Mouse (Mus musculus) embryo, embryonic 11.5 days (tissue): ENCODE results near the gene Gm5797.
"Not testable (repeated sequence)": the region's sequence is repeated elsewhere in the genome, so short reads cannot be mapped to it uniquely, and the experiment has no call there.

Source experiments
- DNase-seq: peaks from one replicate; pipeline ENCODE4 v3.0.0-alpha.2; 2012; ENCODE audit warnings: low read depth, low spot score

The Gm5797 gene

DNA sequence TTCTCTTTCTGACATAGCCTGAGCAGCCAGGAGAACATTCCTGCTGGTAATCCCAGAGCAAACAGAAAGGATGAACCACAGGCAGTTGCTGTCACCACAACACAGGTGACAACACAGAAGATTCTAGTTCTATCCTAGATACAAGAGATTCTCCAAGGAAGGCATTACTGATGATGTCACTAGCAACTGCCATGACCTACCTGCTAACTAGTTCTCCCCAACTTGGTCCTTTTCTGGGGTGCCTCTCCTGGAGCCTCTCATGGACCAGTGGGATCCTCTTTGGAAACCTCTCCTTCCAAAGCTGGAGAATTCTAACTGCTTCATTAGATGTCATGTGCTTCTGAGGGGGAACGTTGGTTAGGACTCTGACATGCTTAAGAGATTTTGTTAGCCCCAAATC is at the start of gene Gm5797:
Gm5797 (minus strand) TSS at position 101 of the 400 bp plus-strand sequence.
- DNase-seq: not testable (repeated sequence)

DNA sequence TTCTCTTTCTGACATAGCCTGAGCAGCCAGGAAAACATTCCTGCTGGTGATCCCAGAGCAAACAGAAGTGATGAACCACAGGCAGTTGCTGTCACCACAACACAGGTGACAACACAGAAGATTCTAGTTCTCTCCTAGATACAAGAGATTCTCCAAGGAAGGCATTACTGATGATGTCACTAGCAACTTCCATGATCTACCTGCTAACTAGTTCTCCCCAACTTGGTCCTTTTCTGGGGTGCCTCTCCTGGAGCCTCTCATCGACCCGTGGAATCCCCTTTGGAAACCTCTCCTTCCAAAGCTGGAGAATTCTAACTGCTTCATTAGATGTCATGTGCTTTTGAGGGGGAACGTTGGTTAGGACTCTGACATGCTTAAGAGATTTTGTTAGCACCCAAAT is 32.8 kb upstream of the Gm5797 start, which contains the start of gene Gm8374:
Gm8374 (minus strand) TSS at position 101 of the 400 bp plus-strand sequence.
- not testable (repeated sequence) for DNase-seq

DNA sequence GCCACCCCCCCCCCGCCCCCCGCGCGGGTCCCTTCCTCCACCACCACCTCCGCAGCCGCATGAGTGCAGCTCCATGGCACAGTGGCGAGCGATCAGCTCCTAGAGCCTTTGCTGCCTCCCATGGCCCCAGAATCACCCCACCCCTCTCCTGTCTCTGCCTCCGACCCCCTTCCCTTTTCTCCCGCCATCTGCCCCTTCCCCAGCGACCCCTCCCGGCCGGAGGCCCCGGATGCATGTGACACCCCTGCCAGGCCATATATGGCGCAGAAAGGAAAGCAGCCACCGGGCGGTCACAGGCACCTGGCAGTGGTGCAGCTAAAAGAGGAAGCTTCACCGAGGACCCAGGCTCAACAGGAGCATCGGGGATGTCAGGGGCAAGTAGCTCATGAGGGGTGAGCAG is 17.1 kb downstream of the Gm5797 start:
- DNase-seq: peak; percentile 26

DNA sequence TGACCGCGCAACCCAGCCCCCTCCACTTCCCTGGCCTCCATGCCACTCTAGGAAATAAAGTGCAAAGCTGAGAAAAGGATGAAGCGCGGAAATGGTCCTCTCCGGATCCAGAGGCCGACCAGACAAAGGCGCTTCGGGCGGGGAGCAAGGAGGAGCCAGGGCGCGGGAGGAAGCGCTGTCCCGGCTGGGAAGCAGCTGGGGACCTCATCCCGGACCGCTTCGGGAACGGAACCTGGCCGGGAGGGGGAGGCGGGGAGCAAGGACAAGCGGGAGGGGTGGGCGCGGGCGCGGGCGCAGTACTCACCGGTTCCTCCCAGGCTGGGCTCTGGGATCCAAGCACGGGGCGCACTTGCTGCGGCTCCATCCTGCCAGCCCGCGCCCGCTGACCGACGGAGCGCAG is 17.5 kb downstream of the Gm5797 start, which contains the start of gene Gm3739:
Gm3739 (minus strand) TSS at position 389 of the 400 bp plus-strand sequence.
- DNase-seq: not testable (repeated sequence)
